Mouse (Mus musculus) limb, embryonic 11.5 days (tissue): ENCODE data around the gene E2f2. TPM values are rescaled to one million over a fixed set of nuclear protein-coding genes. Genes with fewer than 3 reads are reported as not detected.
A peak's percentile ranks its signal among the peaks of the same experiment; 100 is the strongest.

Experiments
- ATAC-seq: fragments of 200-750 bp; cut with Nextera tagmentation; 2 replicates; pipeline ENCODE4 v1.8.0; 2017; ENCODE audit warnings: low read depth; ENCODE audit not compliant: insufficient number of reproducible peaks, low FRiP score, low TSS enrichment
- DNase-seq: peaks from one replicate; pipeline ENCODE4 v3.0.0-alpha.2; 2015; ENCODE audit warnings: low spot score
- H3K27ac ChIP-seq: fragments of 300-500 bp; sonication (generic); replicated peaks from 2 replicates; pipeline ENCODE4 v1.5.1; 2014; ENCODE audit warnings: low read depth, mild to moderate bottlenecking, low read length
- H3K27me3 ChIP-seq: fragments of 300-500 bp; sonication (generic); 2 replicates; pipeline ENCODE4 v1.6.1; 2014; ENCODE audit warnings: mild to moderate bottlenecking, low read length, mixed read lengths; ENCODE audit not compliant: control insufficient read depth, insufficient read depth
- H3K36me3 ChIP-seq: fragments of 300-500 bp; sonication (generic); 2 replicates; pipeline ENCODE4 v1.6.1; 2014; ENCODE audit warnings: mild to moderate bottlenecking, low read length, moderate library complexity, mixed read lengths; ENCODE audit not compliant: control insufficient read depth, insufficient read depth
- H3K4me1 ChIP-seq: fragments of 300-500 bp; sonication (generic); 2 replicates; pipeline ENCODE4 v1.6.1; 2014; ENCODE audit warnings: low read length, mixed read lengths; ENCODE audit not compliant: control insufficient read depth, insufficient read depth
- H3K4me2 ChIP-seq: fragments of 300-500 bp; sonication (generic); 2 replicates; pipeline ENCODE4 v1.6.1; 2014; ENCODE audit warnings: low read depth, mild to moderate bottlenecking, moderate library complexity; ENCODE audit not compliant: severe bottlenecking
- H3K4me3 ChIP-seq: fragments of 300-500 bp; sonication (generic); 2 replicates; pipeline ENCODE4 v1.5.1; 2014; ENCODE audit warnings: low read depth, low read length
- H3K9ac ChIP-seq: fragments of 300-500 bp; sonication (generic); 2 replicates; pipeline ENCODE4 v1.6.1; 2014; ENCODE audit warnings: mild to moderate bottlenecking, low read length
- H3K9me3 ChIP-seq: fragments of 300-500 bp; sonication (generic); 2 replicates; pipeline ENCODE4 v1.6.1; 2016; ENCODE audit warnings: low read length; ENCODE audit not compliant: control insufficient read depth
- WGBS: fragments of 180-500 bp; shearing (Covaris S2); extraction: QIAGEN DNeasy Blood & Tissue Kit; methylation state at CpG from one replicate; pipeline ENCODE4 v1.1.7; 2014; 5-methylcytosine and 5-hydroxymethylcytosine counted together
- polyA plus RNA-seq: library from polyadenylated mRNA; unstranded; fragments of >200 nt; fragmentation: Nextera tagmentation; extraction: Ambion mirVana; gene quantifications from 2 replicates; pipeline ENCODE4 v1.2.1, GENCODE M21; 2014

Gene E2f2
- polyA plus RNA-seq, 1 experiment from 2014 or later, result 5.7 TPM

DNA sequence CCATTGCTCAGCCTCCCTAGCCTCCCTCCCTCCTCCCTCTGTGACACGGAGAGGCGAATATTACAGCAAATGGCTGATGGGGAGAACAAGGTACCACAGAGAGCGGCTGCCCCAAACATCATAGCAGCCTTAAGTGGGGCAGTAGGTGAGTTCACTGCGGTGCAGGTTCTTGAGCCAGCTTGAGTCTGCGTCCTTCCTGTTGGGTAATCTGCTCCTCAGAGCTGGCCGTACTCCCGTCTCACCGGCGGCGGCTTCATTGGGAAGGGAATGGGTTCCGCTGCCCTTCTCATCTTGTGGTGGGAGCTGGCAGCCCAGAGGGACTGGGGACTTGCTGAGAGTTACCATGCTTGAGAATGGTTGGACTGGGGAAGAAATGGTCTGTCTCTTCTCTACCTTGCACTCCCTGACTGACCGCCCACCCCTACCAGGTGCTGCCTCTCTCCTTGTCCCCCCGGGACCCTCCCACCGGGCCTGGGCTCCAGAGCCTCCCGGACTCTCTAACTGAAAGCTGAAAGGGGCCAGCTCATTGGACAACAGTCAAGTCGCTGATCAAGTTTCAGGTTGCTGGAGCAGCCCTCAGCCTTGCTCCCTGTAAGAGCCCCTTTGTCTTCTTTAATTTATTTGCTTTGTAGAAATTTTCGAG, 48.1 kb downstream of the E2f2 start:
- Histone ChIP-seq H3K4me2 (peak overlapping the region; percentile 46), H3K9me3 (no peaks in the 10 kb centered on the region), H3K4me1 (peaks cover 27% of the 10 kb centered on the region), H3K27ac (no peak overlapping the region), H3K27me3 (peaks cover 7% of the 10 kb centered on the region; the same call in 1 of the 2 replicates), H3K4me3 (peak overlapping the region; percentile 14), H3K36me3 (no peaks in the 10 kb centered on the region), H3K9ac (peak overlapping the region; percentile 27; the same call in 1 of the 2 replicates)
- ATAC-seq (peak; percentile 59; the same call in 1 of the 2 replicates), DNase-seq (peak; percentile 77)
- 5% methylated on average over 17 of the region's 17 CpGs for WGBS

DNA sequence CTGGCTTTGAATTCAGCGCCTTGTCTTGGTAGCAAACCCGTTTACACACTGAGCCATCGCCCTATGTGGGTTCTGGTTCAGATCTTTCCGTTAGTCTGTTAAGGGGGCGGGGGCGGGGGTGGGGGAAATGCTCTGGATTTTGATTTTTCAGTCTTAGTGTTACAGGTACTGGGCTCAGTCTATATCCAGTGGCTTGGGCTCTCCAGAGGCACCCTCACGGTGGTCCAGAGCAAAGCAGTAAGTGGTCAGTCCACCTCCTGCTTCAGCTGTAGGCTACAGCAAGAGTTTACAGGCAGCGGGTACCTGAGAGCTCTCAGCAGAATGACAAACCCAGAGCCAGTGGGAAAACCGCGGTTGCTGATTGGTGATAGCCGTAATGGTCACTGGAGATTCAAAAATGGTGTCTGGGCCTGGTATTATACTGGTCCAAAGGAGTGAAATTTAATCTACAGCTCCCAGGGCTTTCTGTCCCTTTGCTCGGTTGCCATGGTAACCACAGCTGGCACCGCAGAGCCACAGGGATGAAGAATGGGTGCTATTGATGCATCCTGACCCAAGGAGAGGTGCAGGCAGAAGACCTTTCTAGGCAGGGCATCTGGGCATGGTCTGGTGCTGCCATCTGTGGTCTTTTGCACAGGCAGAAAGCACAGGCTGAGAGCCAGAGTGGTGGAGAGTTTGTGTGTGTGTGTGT, 51.5 kb downstream of the E2f2 start:
- peaks cover 5% of the 10 kb centered on the region; the same call in 1 of the 2 replicates for H3K27me3 ChIP-seq
- ATAC-seq (no peak), DNase-seq (no peak)
- no peaks in the 10 kb centered on the region for H3K9me3 ChIP-seq
- H3K4me3 ChIP-seq, result no peak overlapping the region
- no peak overlapping the region for H3K27ac ChIP-seq
- no peak overlapping the region for H3K9ac ChIP-seq
- H3K36me3 ChIP-seq, result no peaks in the 10 kb centered on the region
- H3K4me1 ChIP-seq, result peaks cover 21% of the 10 kb centered on the region
- no peak overlapping the region for H3K4me2 ChIP-seq
- WGBS, result 75% methylated on average over 13 of the region's 13 CpGs

DNA sequence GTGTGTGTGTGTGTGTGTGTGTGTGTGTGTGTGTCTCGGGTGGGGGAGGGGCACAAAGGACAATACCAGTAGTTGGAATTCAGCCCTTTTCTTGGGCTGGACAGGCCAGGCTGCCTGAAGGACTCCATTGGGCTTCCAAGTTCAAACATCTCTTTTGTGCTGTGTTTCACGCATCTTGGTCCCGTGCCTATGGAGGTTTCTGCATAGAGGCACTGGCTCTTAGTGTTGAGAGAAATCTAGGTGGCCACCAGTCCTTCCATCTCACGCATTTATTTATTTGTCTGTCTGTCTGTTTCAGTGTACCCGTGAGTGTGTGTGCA, 52.0 kb downstream of the E2f2 start:
- H3K4me1 ChIP-seq, result peaks cover 16% of the 10 kb centered on the region
- H3K36me3 ChIP-seq, result no peaks in the 10 kb centered on the region
- H3K27ac ChIP-seq, result no peak overlapping the region
- no peaks in the 10 kb centered on the region for H3K9me3 ChIP-seq
- no peak overlapping the region for H3K4me3 ChIP-seq
- no peak overlapping the region for H3K4me2 ChIP-seq
- 77% methylated on average over 5 of the region's 5 CpGs for WGBS
- no peak overlapping the region for H3K9ac ChIP-seq
- DNase-seq (no peak), ATAC-seq (no peak)
- H3K27me3 ChIP-seq, result peaks cover 3% of the 10 kb centered on the region; the same call in 1 of the 2 replicates

GRCm38 (mm10) chr4:136224677-136225460, 52.7 kb downstream of the E2f2 start:
- no peaks in the 10 kb centered on the region for H3K27me3 ChIP-seq
- H3K9me3 ChIP-seq, result no peaks in the 10 kb centered on the region
- H3K4me2 ChIP-seq, result no peak overlapping the region
- ATAC-seq, result no peak
- H3K36me3 ChIP-seq, result no peaks in the 10 kb centered on the region
- 83% methylated on average over 23 of the region's 23 CpGs for WGBS
- H3K4me1 ChIP-seq, result peaks cover 12% of the 10 kb centered on the region
- H3K9ac ChIP-seq, result no peak overlapping the region
- H3K27ac ChIP-seq, result no peak overlapping the region
- no peak for DNase-seq
- H3K4me3 ChIP-seq, result no peak overlapping the region

GRCm38 (mm10) chr4:136227408-136227807, 55.2 kb downstream of the E2f2 start:
- DNase-seq, result no peak
- no peak for ATAC-seq
- no peak overlapping the region for H3K27ac ChIP-seq
- H3K4me2 ChIP-seq, result no peak overlapping the region
- peaks cover 9% of the 10 kb centered on the region; the same call in 1 of the 2 replicates for H3K4me1 ChIP-seq
- H3K9ac ChIP-seq, result no peak overlapping the region
- no peaks in the 10 kb centered on the region for H3K27me3 ChIP-seq
- no peak overlapping the region for H3K4me3 ChIP-seq
- WGBS, result 85% methylated on average over 7 of the region's 7 CpGs
- H3K36me3 ChIP-seq, result no peaks in the 10 kb centered on the region
- H3K9me3 ChIP-seq, result no peaks in the 10 kb centered on the region

GRCm38 (mm10) chr4:136228640-136229039, 56.4 kb downstream of the E2f2 start:
- no peaks in the 10 kb centered on the region for H3K27me3 ChIP-seq
- H3K4me2 ChIP-seq, result no peak overlapping the region
- H3K9ac ChIP-seq, result no peak overlapping the region
- no peak overlapping the region for H3K27ac ChIP-seq
- H3K36me3 ChIP-seq, result no peaks in the 10 kb centered on the region
- DNase-seq (no peak), ATAC-seq (no peak)
- WGBS, result 72% methylated on average over 5 of the region's 5 CpGs
- H3K4me3 ChIP-seq, result no peak overlapping the region
- H3K4me1 ChIP-seq, result peaks cover 8% of the 10 kb centered on the region; the same call in 1 of the 2 replicates
- no peaks in the 10 kb centered on the region for H3K9me3 ChIP-seq

DNA sequence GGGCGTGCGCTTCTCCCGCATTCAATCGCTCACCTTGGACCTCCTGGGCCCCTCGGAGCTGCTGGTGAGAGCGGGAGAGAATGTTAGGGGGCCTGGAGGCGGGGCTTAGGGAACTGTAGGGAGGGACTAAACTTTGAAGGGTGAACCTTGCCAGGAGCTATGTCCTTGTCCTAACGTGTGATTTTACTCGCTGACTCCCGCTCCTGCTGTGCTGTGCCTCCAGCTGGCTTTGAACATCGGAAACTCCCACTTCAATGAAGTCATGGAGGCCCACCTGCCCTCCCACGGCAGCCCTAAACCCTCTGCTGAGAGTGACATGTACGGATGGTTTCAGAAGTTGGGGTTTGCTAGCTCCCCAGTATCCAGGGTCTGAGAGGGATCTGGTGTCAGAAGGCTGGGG, 66.5 kb downstream of the E2f2 start:
- H3K4me1 ChIP-seq, result peaks cover 6% of the 10 kb centered on the region; the same call in 1 of the 2 replicates
- H3K4me3 ChIP-seq, result 0 out of 2 replicates have a peak overlapping the region, but pooled peaks have one; percentile 3
- WGBS, result 6% methylated on average over 13 of the region's 13 CpGs
- no peak for DNase-seq
- no peak for ATAC-seq
- H3K4me2 ChIP-seq, result peak overlapping the region; percentile 2; the same call in 1 of the 2 replicates
- H3K9ac ChIP-seq, result no peak overlapping the region
- peaks cover 30% of the 10 kb centered on the region for H3K27me3 ChIP-seq
- no peaks in the 10 kb centered on the region for H3K36me3 ChIP-seq
- H3K9me3 ChIP-seq, result no peaks in the 10 kb centered on the region; the same call in 1 of the 2 replicates
- no peak overlapping the region for H3K27ac ChIP-seq

- Histone ChIP-seq H3K4me1 (peaks cover 6% of the 10 kb centered on the region; the same call in 1 of the 2 replicates), H3K27me3 (peaks cover 30% of the 10 kb centered on the region), H3K9ac (no peak overlapping the region), H3K4me3 (no peak overlapping the region), H3K4me2 (no peak overlapping the region), H3K36me3 (no peaks in the 10 kb centered on the region), H3K9me3 (no peaks in the 10 kb centered on the region; the same call in 1 of the 2 replicates), H3K27ac (no peak overlapping the region)
- 59% methylated on average over 9 of the region's 9 CpGs for WGBS
- no peak for DNase-seq
- ATAC-seq, result no peak
Observed at GRCm38 (mm10) chr4:136239111-136239510, 66.9 kb downstream of the E2f2 start.
